Mouse (Mus musculus) heart, embryonic 15.5 days (tissue): ENCODE measurements at regions not wholly inside any gene's neighbourhood (a gene's known extent, or its start where the extent isn't known, plus 50 kb on each side); places are given as distances from the start of the nearest gene placed in this dataset.

ENCODE experiments used
- ATAC-seq: fragments of 200-750 bp; cut with Nextera tagmentation; replicated peaks from 2 replicates; pipeline ENCODE4 v1.8.0; 2017; ENCODE audit warnings: low read depth, moderate TSS enrichment; ENCODE audit not compliant: insufficient number of reproducible peaks, insufficient read depth, low FRiP score
- H3K27ac ChIP-seq: fragments of 300-500 bp; sonication (generic); 2 replicates; pipeline ENCODE4 v1.5.1; 2015; ENCODE audit warnings: mild to moderate bottlenecking, inconsistent platforms
- H3K27me3 ChIP-seq: fragments of 300-500 bp; sonication (generic); 2 replicates; pipeline ENCODE4 v1.6.1; 2015; ENCODE audit warnings: inconsistent platforms
- H3K36me3 ChIP-seq: fragments of 300-500 bp; sonication (generic); 2 replicates; pipeline ENCODE4 v1.6.1; 2015; ENCODE audit warnings: mild to moderate bottlenecking, inconsistent platforms
- H3K4me1 ChIP-seq: fragments of 300-500 bp; sonication (generic); replicated peaks from 2 replicates; pipeline ENCODE4 v1.6.1; 2015; ENCODE audit warnings: inconsistent platforms
- H3K4me2 ChIP-seq: fragments of 300-500 bp; sonication (generic); 2 replicates; pipeline ENCODE4 v1.6.1; 2015; ENCODE audit warnings: inconsistent platforms, mild to moderate bottlenecking, moderate library complexity
- H3K4me3 ChIP-seq: fragments of 300-500 bp; sonication (generic); 2 replicates; pipeline ENCODE4 v1.5.1; 2015; ENCODE audit warnings: mild to moderate bottlenecking, inconsistent platforms
- H3K9ac ChIP-seq: fragments of 300-500 bp; sonication (generic); 2 replicates; pipeline ENCODE4 v1.6.1; 2015; ENCODE audit warnings: mild to moderate bottlenecking, inconsistent platforms
- H3K9me3 ChIP-seq: fragments of 300-500 bp; sonication (generic); replicated peaks from 2 replicates; pipeline ENCODE4 v1.6.1; 2016; ENCODE audit warnings: inconsistent platforms
- WGBS: fragments of 180-500 bp; shearing (Covaris S2); methylation state at CpG from one replicate; pipeline ENCODE4 v1.1.7; 2015; ENCODE audit warnings: mixed read lengths; 5-methylcytosine and 5-hydroxymethylcytosine counted together

GRCm38 (mm10) chr15:62460026-62460607 is 1384.9 kb downstream of the Gsdmc2 start:
- no peak overlapping the region for H3K4me2 ChIP-seq
- H3K4me3 ChIP-seq = no peak overlapping the region
- H3K9ac ChIP-seq = no peak overlapping the region
- WGBS = 65% methylated on average over 6 of the region's 6 CpGs
- no peak overlapping the region for H3K27ac ChIP-seq
- no peaks in the 10 kb centered on the region for H3K36me3 ChIP-seq
- H3K9me3 ChIP-seq = no peaks in the 10 kb centered on the region
- no peak for ATAC-seq
- no peaks in the 10 kb centered on the region for H3K27me3 ChIP-seq
- H3K4me1 ChIP-seq = 0 out of 2 replicates have a peak, but pooled peaks cover 4% of the 10 kb centered on the region

GRCm38 (mm10) chr15:62457990-62458389 is 1387.0 kb downstream of the Gsdmc2 start:
- Histone ChIP-seq H3K4me3 (no peak overlapping the region), H3K4me2 (no peak overlapping the region), H3K9ac (no peak overlapping the region), H3K27me3 (no peaks in the 10 kb centered on the region), H3K9me3 (no peaks in the 10 kb centered on the region), H3K36me3 (no peaks in the 10 kb centered on the region), H3K27ac (no peak overlapping the region), H3K4me1 (0 out of 2 replicates have a peak, but pooled peaks cover 4% of the 10 kb centered on the region)
- WGBS = 34% methylated on average over 2 of the region's 2 CpGs
- no peak for ATAC-seq

- Histone ChIP-seq H3K4me2 (no peak overlapping the region), H3K9ac (no peak overlapping the region), H3K36me3 (no peaks in the 10 kb centered on the region), H3K4me3 (no peak overlapping the region), H3K27ac (no peak overlapping the region), H3K9me3 (no peaks in the 10 kb centered on the region), H3K27me3 (no peaks in the 10 kb centered on the region), H3K4me1 (no peaks in the 10 kb centered on the region)
- 72% methylated on average over 4 of the region's 4 CpGs for WGBS
- no peak for ATAC-seq
Measured at GRCm38 (mm10) chr15:62457051-62457664, 1387.8 kb downstream of the Gsdmc2 start.

GRCm38 (mm10) chr15:62456020-62456419 is 1389.0 kb downstream of the Gsdmc2 start:
- WGBS = 61% methylated on average over 1 of the region's 1 CpGs
- Histone ChIP-seq H3K4me3 (no peak overlapping the region), H3K27me3 (no peaks in the 10 kb centered on the region), H3K4me1 (no peaks in the 10 kb centered on the region), H3K4me2 (no peak overlapping the region), H3K9me3 (no peaks in the 10 kb centered on the region), H3K27ac (no peak overlapping the region), H3K36me3 (no peaks in the 10 kb centered on the region), H3K9ac (no peak overlapping the region)
- no peak for ATAC-seq

- ATAC-seq = no peak
- no peaks in the 10 kb centered on the region for H3K36me3 ChIP-seq
- H3K9me3 ChIP-seq = no peaks in the 10 kb centered on the region
- WGBS = 77% methylated on average over 3 of the region's 3 CpGs
- no peak overlapping the region for H3K27ac ChIP-seq
- H3K4me1 ChIP-seq = no peaks in the 10 kb centered on the region
- H3K9ac ChIP-seq = no peak overlapping the region
- no peak overlapping the region for H3K4me2 ChIP-seq
- H3K4me3 ChIP-seq = no peak overlapping the region
- no peaks in the 10 kb centered on the region for H3K27me3 ChIP-seq
Measured at GRCm38 (mm10) chr15:62448116-62448515, 1396.9 kb downstream of the Gsdmc2 start.

GRCm38 (mm10) chr15:62439211-62439610 is 1405.8 kb downstream of the Gsdmc2 start:
- 64% methylated on average over 5 of the region's 5 CpGs for WGBS
- H3K4me3 ChIP-seq = no peak overlapping the region
- ATAC-seq = no peak
- H3K9me3 ChIP-seq = no peaks in the 10 kb centered on the region
- H3K4me1 ChIP-seq = no peaks in the 10 kb centered on the region
- no peaks in the 10 kb centered on the region for H3K36me3 ChIP-seq
- H3K27ac ChIP-seq = no peak overlapping the region
- no peak overlapping the region for H3K4me2 ChIP-seq
- H3K27me3 ChIP-seq = no peaks in the 10 kb centered on the region
- no peak overlapping the region for H3K9ac ChIP-seq

GRCm38 (mm10) chr15:62436631-62437030 is 1408.3 kb downstream of the Gsdmc2 start:
- no peaks in the 10 kb centered on the region for H3K4me1 ChIP-seq
- no peak for ATAC-seq
- H3K36me3 ChIP-seq = no peaks in the 10 kb centered on the region
- no peak overlapping the region for H3K27ac ChIP-seq
- H3K9me3 ChIP-seq = no peaks in the 10 kb centered on the region
- H3K4me2 ChIP-seq = no peak overlapping the region
- 85% methylated on average over 5 of the region's 5 CpGs for WGBS
- H3K9ac ChIP-seq = no peak overlapping the region
- H3K27me3 ChIP-seq = no peaks in the 10 kb centered on the region
- H3K4me3 ChIP-seq = no peak overlapping the region

GRCm38 (mm10) chr15:62435141-62435680 is 1409.8 kb downstream of the Gsdmc2 start:
- Histone ChIP-seq H3K4me1 (no peaks in the 10 kb centered on the region), H3K27ac (no peak overlapping the region), H3K4me2 (no peak overlapping the region), H3K36me3 (no peaks in the 10 kb centered on the region), H3K9me3 (no peaks in the 10 kb centered on the region), H3K9ac (no peak overlapping the region), H3K4me3 (no peak overlapping the region), H3K27me3 (no peaks in the 10 kb centered on the region)
- no peak for ATAC-seq
- WGBS = 85% methylated on average over 4 of the region's 4 CpGs

GRCm38 (mm10) chr15:62432742-62433245 is 1412.2 kb downstream of the Gsdmc2 start:
- H3K27me3 ChIP-seq = no peaks in the 10 kb centered on the region
- H3K36me3 ChIP-seq = no peaks in the 10 kb centered on the region
- no peak overlapping the region for H3K27ac ChIP-seq
- 100% methylated on average over 1 of the region's 1 CpGs for WGBS
- H3K9me3 ChIP-seq = no peaks in the 10 kb centered on the region
- no peak overlapping the region for H3K4me2 ChIP-seq
- no peaks in the 10 kb centered on the region for H3K4me1 ChIP-seq
- H3K4me3 ChIP-seq = no peak overlapping the region
- ATAC-seq = no peak
- H3K9ac ChIP-seq = no peak overlapping the region

- Histone ChIP-seq H3K4me2 (no peak overlapping the region), H3K4me1 (no peaks in the 10 kb centered on the region), H3K4me3 (no peak overlapping the region), H3K27ac (no peak overlapping the region), H3K9me3 (no peaks in the 10 kb centered on the region), H3K9ac (no peak overlapping the region), H3K27me3 (no peaks in the 10 kb centered on the region), H3K36me3 (no peaks in the 10 kb centered on the region)
- ATAC-seq = no peak
- 72% methylated on average over 1 of the region's 1 CpGs for WGBS
Measured at GRCm38 (mm10) chr15:62431150-62431678, 1413.8 kb downstream of the Gsdmc2 start.

GRCm38 (mm10) chr15:62422995-62423394 is 1422.0 kb downstream of the Gsdmc2 start:
- Histone ChIP-seq H3K4me3 (no peak overlapping the region), H3K36me3 (no peaks in the 10 kb centered on the region)

More at GRCm38 (mm10) chr15:62422995-62423394, 1422.0 kb downstream of the Gsdmc2 start:
- no peaks in the 10 kb centered on the region for H3K4me1 ChIP-seq
- H3K9ac ChIP-seq = no peak overlapping the region
- no peak overlapping the region for H3K4me2 ChIP-seq
- H3K27me3 ChIP-seq = no peaks in the 10 kb centered on the region
- H3K9me3 ChIP-seq = no peaks in the 10 kb centered on the region
- no peak overlapping the region for H3K27ac ChIP-seq
- ATAC-seq = no peak
- WGBS = 79% methylated on average over 5 of the region's 5 CpGs
